Mouse (Mus musculus): ENCODE measurements around the gene Asic1.
"Not testable (repeated sequence)": the region's sequence is repeated elsewhere in the genome, so short reads cannot be mapped to it uniquely, and the experiment has no call there.

Gene Asic1

DNA sequence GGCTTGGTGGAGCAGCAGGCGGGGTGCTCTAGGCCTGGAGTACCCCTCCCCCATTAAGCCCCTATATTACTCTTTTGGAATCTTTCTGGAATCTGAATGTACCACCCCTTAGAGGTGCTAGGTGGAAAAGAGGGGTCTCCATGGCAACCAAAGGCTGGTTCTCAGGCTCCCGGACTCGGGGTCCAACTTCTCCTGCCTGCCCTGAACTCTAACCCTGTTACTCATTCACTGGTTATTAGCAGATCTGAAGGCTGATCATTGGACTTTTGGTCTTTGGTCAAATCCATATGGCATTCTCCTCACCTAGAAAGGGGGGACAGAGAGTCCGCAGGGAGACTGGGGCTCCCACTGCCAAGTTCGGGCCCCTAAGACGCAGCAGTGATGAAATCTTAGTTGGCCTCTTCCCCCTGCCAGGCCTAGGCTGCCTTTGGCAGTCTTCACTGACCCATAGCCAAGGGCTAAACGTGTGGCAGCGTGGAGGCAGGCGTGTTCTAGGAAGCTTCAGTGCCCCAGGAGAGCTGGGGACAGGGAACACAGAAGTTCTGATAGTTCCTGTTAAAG lies 48.4 kb downstream of the Asic1 start:
- DNase-seq (ENCODE audit: low spot score in 2 of 2) = no peak

- DNase-seq (ENCODE audit: low spot score in 2 of 2) = no peak
Measured at GRCm38 (mm10) chr15:99719865-99720264, 49.7 kb downstream of the Asic1 start.

DNA sequence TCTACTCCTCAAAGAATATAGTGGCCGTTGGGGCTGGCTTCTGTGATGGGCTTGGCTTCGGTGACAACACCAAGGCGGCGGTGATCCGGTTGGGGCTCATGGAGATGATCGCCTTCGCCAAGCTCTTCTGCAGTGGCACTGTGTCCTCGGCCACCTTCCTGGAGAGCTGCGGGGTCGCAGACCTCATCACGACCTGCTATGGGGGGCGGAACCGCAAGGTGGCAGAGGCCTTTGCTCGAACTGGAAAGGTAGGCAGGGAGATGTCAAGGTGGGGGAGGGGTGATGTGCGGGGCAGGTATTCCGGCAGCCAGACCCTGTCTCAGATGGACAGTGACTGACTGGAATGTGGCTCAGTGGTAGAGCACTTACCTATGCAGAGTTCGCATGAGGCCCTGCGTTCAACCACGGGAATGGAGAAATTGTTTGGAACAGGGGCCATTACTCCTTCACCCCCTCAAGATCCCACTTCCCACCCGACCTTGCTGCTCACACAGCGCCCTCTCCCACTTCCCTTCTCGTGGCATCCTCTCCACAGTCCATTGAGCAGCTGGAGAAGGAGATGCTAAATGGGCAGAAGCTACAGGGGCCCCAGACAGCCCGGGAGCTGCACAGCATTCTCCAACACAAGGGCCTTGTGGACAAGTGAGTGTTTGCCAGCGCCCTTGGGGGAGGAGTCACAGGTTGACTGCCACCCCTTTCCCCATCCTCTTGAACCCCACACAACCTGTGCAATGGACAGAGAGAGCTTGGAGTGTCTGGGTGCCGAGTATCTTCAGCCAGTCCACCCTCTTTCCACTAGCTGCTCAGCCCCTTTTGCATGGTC lies 52.0 kb downstream of the Asic1 start:
- no peak for DNase-seq (ENCODE audit: low spot score in 2 of 2)

DNA sequence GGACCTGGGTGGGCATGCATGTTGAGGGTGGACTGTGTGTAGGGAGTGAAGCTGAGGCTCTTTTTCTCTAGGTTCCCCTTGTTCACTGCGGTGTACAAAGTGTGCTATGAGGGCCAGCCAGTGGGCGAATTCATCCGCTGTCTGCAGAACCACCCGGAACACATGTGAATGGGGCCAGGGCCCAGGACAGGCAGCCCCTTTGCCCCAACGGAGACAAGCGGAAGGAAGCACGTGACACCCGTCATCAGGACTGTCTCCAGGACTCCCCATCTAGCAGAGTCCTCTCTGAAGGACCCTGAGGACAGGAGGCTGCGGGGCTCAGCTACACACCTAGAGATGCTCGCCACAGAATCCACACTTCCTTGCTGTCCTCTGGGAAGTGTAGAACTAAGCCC lies 52.9 kb downstream of the Asic1 start:
- no peak for DNase-seq (ENCODE audit: low spot score in 2 of 2)

DNA sequence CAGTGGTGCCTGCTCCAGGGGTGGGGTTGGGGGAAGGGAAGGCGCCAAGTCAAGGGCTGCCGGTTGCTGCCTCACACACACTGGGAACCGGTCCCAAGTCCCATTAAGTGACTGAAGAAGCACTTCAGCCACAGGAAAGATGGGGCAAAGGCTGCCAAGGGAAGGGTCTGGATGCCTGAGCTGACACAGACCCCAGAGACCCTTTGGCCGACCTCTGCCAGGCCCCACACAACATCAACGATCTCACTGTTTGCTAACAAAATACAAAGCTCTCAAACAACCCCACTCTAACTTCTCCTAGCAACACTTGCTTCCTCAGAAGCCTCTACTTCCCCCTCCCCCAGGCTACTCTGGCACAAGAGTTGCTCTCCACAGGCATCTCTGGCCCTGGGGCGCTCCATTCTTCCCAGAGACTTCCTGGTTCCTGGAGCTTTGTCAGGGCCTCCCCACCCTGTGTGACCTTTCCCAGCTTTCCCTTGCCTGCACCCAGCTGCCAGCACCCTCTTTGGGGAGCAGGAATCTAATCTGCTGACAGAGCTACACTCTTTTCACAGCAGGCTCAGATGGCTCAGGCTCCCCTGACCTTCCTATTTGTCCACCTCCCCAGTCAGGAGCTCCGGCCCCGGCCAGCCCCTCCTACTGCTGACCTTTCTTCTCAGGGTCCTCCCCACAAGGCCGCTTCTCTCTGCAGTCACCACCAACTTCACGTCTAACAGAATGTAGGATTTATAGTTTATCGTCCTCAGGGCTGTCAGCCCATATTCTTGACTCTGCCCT lies 53.5 kb downstream of the Asic1 start:
- peak; percentile 14 to 29 for DNase-seq (ENCODE audit: low spot score in 2 of 2)

DNA sequence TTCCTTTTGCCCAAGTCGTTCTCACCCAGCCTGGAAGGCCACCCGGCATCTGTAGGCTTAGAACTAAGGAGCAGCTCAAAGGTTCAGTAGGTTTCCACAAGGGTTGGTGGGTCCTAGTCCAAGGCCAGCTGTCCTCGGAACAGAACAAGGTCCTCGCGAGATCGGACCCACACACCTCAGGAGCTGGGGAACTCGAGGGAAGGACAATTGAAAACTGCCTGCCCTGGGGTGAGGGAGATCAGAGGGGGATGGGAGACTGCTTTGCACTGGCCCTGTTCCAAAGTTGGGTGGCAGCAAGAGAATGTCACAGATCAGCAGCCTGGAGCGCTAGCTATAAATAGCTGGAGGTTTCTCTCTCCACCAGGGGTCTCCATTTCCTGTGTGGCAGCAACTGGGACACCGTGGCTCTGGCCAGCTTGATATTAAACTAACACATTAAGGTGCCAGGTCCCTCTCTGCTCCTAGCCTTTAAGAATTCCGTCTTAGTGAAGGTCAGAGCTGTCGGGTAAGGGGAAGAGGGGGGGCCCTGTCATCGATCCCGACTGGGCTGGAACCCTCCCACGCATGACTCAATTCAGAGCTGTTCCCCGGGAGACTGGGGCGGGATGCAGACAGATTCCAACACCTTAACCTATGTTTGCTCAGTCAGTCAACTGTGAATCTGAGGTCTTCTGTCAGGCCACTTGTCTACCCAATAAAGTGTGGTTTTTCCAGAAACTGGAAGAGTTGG lies 54.3 kb downstream of the Asic1 start:
- DNase-seq (ENCODE audit: low spot score in 2 of 2) = peak; percentile 37 to 56

DNA sequence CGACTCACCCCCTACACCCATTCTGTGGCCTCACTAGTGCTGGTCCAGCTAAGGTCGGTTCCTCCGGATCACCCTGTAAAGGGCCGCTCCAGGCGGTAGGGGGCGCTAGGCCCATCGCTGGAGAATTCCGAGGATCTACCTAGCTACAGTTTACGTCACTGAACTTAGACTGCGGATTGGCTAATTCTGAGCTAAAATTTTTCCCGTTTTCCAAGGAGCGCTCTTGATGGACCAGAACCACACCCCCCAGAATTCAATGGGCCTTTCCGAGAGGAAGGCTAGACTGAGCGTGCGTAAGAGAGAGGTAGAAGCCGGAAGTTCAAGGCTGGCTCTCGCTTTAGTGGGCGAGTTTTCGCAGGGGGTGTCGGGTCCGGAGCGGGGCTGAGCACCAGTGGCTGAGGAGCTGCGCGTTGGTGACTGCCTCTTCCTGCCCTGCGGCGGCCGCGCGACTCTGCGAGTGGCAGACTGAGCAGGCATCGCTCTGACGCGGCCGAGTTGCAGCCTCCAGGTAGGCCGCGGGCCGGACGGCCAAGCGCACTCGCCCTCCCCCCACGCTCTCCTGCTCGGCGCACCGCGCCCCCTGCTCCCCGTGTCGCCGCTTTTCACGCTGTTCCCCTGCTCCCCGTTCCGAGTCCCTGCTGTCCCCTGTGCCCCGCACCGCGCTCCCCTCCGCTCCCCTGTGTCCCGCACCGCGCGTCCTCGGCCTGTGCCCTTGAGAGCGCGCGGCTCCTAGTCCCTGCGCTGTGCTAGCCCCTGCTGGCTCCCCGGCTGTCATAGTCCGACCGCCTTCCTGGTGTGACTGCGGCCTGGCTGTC lies 55.4 kb downstream of the Asic1 start, which contains the start of gene Cox14:
Gene Cox14 (plus strand): TSS at position 278 of the 815 bp plus-strand sequence.
- peak; percentile 95 to 96 for DNase-seq (ENCODE audit: low spot score in 2 of 2)

DNA sequence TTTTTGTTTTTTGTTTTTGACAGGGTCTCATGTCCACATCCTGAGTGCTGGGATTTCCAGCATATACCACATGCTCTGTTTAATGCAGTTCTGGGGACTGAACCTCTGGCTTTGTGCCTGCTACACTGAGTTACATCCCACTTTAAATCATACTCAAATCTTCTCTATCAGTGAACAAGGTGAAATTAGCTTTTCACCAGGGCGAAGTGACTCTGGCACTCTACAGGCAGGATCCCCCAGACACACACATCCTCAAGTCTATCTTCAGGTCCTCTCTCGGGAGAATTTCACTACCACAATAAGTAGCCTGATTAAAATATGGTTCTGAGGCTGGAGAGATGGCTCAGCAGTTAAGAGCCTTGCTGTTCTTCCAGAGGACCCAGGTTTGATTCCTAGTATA lies 56.4 kb downstream of the Asic1 start:
- no peak for DNase-seq (ENCODE audit: low spot score in 2 of 2)

DNA sequence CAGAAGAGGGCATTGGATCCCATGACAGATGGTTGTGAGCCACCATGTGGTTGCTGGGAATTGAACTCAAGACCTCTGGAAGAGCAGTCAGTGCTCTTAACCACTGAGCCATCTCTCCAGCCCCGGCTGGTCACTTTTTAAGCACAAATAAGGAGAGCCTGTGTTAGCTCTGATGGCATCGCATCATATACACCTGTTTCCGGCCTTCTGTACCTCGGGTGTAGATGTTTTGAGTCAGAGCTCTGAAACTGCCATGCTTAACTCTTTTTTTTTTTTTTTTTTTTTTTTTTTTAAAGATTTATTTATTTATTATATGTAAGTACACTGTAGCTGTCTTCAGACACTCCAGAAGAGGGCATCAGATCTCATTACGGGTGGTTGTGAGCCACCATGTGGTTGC lies 56.9 kb downstream of the Asic1 start:
- DNase-seq (ENCODE audit: low spot score in 2 of 2) = not testable (repeated sequence)

DNA sequence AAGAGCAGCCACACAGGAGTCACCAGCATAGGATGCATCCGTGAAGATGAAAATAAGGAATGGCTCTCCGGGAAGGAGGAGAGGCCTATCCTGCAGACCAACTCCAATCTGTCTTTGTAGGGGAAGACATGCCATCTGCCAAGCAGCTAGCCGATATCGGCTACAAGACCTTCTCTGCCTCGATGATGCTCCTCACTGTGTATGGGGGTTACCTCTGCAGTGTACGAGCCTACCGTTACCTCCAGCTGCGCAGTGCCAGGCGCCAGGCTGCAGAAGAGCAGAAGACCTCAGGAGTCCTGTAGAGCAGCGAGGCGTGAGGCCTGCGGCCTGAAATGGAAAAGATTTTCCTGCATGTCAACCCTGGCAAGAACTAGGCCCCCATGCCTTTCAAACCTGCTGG lies 57.4 kb downstream of the Asic1 start:
- no peak for DNase-seq (ENCODE audit: low spot score in 2 of 2)

DNA sequence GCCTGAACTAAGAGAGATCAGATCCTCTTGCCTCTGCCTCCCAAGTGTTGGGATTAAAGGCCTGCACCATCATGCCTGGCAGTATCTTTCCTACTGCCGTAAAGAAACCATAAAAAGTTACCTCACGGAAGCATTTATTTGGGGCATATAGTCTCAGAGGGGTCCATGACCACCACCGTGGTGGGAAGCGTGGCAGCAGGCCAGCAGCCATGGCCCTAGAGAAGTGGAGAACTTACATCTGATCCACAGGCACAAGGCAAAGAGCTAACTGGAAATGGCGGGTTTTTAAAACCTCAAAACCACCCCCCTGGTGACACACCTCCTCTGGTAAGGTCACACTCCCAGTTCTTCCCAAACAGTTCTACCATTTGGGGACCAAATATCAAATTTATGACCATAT lies 58.0 kb downstream of the Asic1 start:
- DNase-seq (ENCODE audit: low spot score in 2 of 2) = no peak

GRCm38 (mm10) chr15:99729056-99729783 lies 59.1 kb downstream of the Asic1 start:
- DNase-seq (ENCODE audit: low spot score in 2 of 2) = no peak

DNA sequence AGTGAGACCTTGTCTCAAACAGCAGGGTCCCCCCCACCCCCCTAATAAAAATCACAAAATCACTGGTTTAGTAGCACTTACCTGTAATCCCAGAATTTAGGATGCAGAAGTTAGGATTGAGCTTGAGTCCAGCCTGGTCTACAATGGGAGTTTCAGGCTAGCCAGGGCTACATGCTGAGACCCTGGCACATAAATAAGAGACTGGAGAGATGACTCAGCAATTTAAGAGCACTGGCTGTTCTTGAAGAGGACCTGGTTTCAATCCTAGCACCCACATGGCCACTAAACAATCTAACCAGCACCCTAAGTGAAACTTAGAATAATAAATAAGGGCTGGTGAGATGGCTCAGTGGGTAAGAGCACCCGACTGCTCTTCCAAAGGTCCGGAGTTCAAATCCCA lies 61.0 kb downstream of the Asic1 start:
- no peak for DNase-seq (ENCODE audit: low spot score in 2 of 2)

DNA sequence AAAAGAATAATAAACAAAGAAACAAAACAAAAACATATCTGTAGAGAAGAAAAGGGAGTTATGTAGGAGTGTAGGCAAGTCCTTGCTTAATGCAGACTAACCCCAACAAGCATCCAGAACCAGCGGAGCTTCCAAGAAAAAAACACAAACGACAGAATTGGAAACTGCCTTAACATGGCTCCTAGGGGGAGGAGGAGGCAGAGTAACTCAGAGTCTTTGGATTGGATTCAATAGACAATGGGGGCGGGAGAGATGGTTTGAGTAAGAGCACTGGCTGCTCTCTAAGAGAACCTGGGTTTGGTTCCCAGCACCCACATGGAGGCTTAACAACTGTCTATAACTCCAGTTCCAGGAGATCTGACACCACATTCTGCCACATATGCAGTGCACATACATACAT lies 61.5 kb downstream of the Asic1 start:
- DNase-seq (ENCODE audit: low spot score in 2 of 2) = no peak

- DNase-seq (ENCODE audit: low spot score in 2 of 2) = no peak
Measured at GRCm38 (mm10) chr15:99733186-99733585, 63.0 kb downstream of the Asic1 start.

- peak; percentile 100 for DNase-seq (ENCODE audit: low spot score in 2 of 2)
Measured at GRCm38 (mm10) chr15:99735631-99736030, 65.5 kb downstream of the Asic1 start.

- no peak for DNase-seq (ENCODE audit: low spot score in 2 of 2)
Measured at GRCm38 (mm10) chr15:99736675-99737074, 66.5 kb downstream of the Asic1 start.

DNA sequence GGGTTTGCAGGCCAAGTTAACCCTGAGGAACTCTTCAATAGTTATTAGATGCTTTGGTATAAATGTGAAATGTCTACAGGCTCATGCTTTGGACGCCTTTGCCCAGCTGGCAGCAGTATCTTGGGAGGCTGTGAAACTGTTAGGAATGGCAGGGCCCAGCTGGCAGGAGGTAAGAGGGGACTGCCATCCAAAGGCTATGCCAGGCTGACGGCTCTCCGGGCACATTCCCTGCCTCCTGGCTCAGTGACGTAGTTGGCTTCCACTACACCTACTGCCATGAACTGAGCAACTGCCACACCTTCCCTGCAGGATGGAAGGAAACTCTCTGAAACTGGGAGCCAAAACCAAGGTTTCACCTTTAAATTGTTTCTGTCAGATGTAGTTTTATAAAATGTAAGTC lies 70.1 kb downstream of the Asic1 start:
- DNase-seq (ENCODE audit: low spot score in 2 of 2) = no peak
